Comparison of ENCODE assay signal across 36 mouse cellular contexts in the genomic region with DNA sequence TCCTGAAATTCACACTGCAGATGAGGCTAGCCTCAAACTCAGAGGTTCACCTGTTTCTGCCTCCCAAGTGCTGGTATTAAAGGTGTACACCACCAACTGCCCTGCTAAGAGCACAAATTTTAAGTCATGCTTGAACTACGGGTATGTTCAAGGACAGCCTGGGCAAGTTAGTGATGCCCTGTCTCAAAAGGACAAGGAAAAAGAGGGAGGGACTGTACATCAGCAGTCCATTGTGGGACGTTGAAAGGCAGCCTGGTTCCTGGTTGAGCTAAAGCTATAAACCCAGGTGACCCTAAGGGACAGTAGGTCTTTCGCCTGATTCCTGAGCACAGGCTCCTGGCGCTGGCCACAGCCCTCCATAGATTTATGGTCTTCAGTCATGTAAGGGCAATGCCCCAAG. TPM values are rescaled to one million over a fixed set of nuclear protein-coding genes. Genes with fewer than 3 reads are reported as not detected.
"Had no signal": no experiment of that assay in that cellular context is flagged by ENCODE, and none has a peak within 500 bp of the region (broad histone marks: within the 10 kb centered on the region; RNA-seq: fewer than 3 reads in every experiment).

No protein-coding gene starts in this region.

- H3K36me3 ChIP-seq: heart, embryonic 12.5 days; heart, embryonic 13.5 days; heart, embryonic 15.5 days; hindbrain, embryonic 10.5 days; hindbrain, embryonic 12.5 days; hindbrain, embryonic 13.5 days; hindbrain, embryonic 15.5 days; intestine, embryonic 15.5 days; kidney, embryonic 15.5 days had no signal

- H3K4me1 ChIP-seq: heart, embryonic 12.5 days; heart, embryonic 13.5 days; heart, embryonic 15.5 days; intestine, embryonic 15.5 days had no signal

- H3K27me3 ChIP-seq: heart, embryonic 12.5 days; heart, embryonic 13.5 days; heart, embryonic 15.5 days; hindbrain, embryonic 12.5 days; hindbrain, embryonic 13.5 days; hindbrain, embryonic 15.5 days; intestine, embryonic 15.5 days; kidney, embryonic 15.5 days had no signal

- H3K27ac ChIP-seq: heart, embryonic 13.5 days; heart, embryonic 15.5 days; hindbrain, embryonic 10.5 days; hindbrain, embryonic 12.5 days; hindbrain, embryonic 13.5 days; hindbrain, embryonic 14.5 days; hindbrain, embryonic 15.5 days; hindbrain, postnatal 0 days; intestine, embryonic 15.5 days; kidney, embryonic 15.5 days; kidney, postnatal 0 days; layer of hippocampus, adult 2 months; left cerebral cortex, adult 2 months had no signal

- H3K4me3 ChIP-seq: heart, embryonic 12.5 days; heart, embryonic 13.5 days; heart, embryonic 15.5 days; hindbrain, embryonic 10.5 days; hindbrain, embryonic 12.5 days; hindbrain, embryonic 13.5 days; hindbrain, embryonic 15.5 days; intestine, embryonic 15.5 days; kidney, embryonic 15.5 days; layer of hippocampus, adult 2 months; left cerebral cortex, adult 2 months had no signal

- H3K9ac ChIP-seq: heart, embryonic 12.5 days; heart, embryonic 13.5 days; heart, embryonic 15.5 days; hindbrain, embryonic 12.5 days; hindbrain, embryonic 13.5 days; hindbrain, embryonic 14.5 days; hindbrain, embryonic 15.5 days; intestine, embryonic 15.5 days; kidney, embryonic 15.5 days had no signal

- H3K4me2 ChIP-seq: heart, embryonic 11.5 days; heart, embryonic 12.5 days; heart, embryonic 13.5 days; heart, embryonic 15.5 days; hindbrain, embryonic 12.5 days; hindbrain, embryonic 13.5 days; hindbrain, embryonic 14.5 days; hindbrain, embryonic 15.5 days; intestine, embryonic 15.5 days; kidney, embryonic 15.5 days had no signal

- ATAC-seq: hindbrain, embryonic 16.5 days; hindbrain, postnatal 0 days; inflammation-experienced regulatory T-cells, adult 6 months; intestine, embryonic 15.5 days; intestine, postnatal 0 days had no signal

- DNase-seq: heart, postnatal 10 days; heart, postnatal 14 days; heart, postnatal 36 days; heart, postnatal 4 days; kidney, adult 11 months; kidney, adult 18-20 months; kidney, adult 2 months; kidney, adult 8-10 months; kidney, adult 9 months; kidney, postnatal 10 days; kidney, postnatal 14 days; kidney, postnatal 25 days; kidney, postnatal 36 days; kidney, postnatal 4 days; layer of hippocampus, adult 9-11 months; layer of hippocampus, postnatal 36 days had no signal

- H3K9me3 ChIP-seq: heart, embryonic 15.5 days; intestine, embryonic 15.5 days; kidney, embryonic 15.5 days had no signal

RNA-seq across cellular contexts. Expression of a gene that starts 51.0 kb away (rescaled TPM):
- polyA plus RNA-seq: heart, embryonic 12.5 days; heart, embryonic 13.5 days; heart, postnatal 0 days; intestine, postnatal 0 days; large intestine, adult 2 months had no signal
